Mouse (Mus musculus) urinary bladder, postnatal 25 days (tissue): ENCODE measurements around the gene Esrra.
A peak's percentile ranks its signal among the peaks of the same experiment; 100 is the strongest.

Experiments used
- DNase-seq: peaks from one replicate; pipeline ENCODE4 v3.0.0; 2022; ENCODE audit warnings: low spot score

The Esrra gene

GRCm38 (mm10) chr19:6940396-6941351, 19.1 kb upstream of the Esrra start:
- no peak for DNase-seq

- no peak for DNase-seq
Measured at GRCm38 (mm10) chr19:6939106-6940002, 17.7 kb upstream of the Esrra start.

- DNase-seq: no peak
Measured at GRCm38 (mm10) chr19:6937541-6938465, 16.2 kb upstream of the Esrra start.

GRCm38 (mm10) chr19:6936299-6936698, 14.7 kb upstream of the Esrra start:
- no peak for DNase-seq

GRCm38 (mm10) chr19:6934195-6934977, 12.8 kb upstream of the Esrra start, which contains the start of gene Kcnk4:
Gene Kcnk4, minus strand, starts transcription at chr19:6934515.
- no peak for DNase-seq

GRCm38 (mm10) chr19:6933436-6934194, 12.0 kb upstream of the Esrra start:
- no peak for DNase-seq

- DNase-seq: no peak
Measured at GRCm38 (mm10) chr19:6933102-6933435, 11.5 kb upstream of the Esrra start.

- DNase-seq: no peak
Measured at GRCm38 (mm10) chr19:6932018-6932417, 10.4 kb upstream of the Esrra start.

GRCm38 (mm10) chr19:6931002-6931401, 9.4 kb upstream of the Esrra start:
- DNase-seq: no peak

- no peak for DNase-seq
Measured at GRCm38 (mm10) chr19:6928080-6928479, 6.5 kb upstream of the Esrra start.

GRCm38 (mm10) chr19:6926559-6927255, 5.1 kb upstream of the Esrra start:
- peak; percentile 65 for DNase-seq

GRCm38 (mm10) chr19:6925611-6926329, 4.2 kb upstream of the Esrra start:
- DNase-seq: no peak

GRCm38 (mm10) chr19:6925307-6925573, 3.6 kb upstream of the Esrra start, which contains the start of gene Catsperz:
Gene Catsperz, minus strand, starts transcription at chr19:6925380.
- DNase-seq: no peak

- peak; percentile 91 for DNase-seq
Measured at GRCm38 (mm10) chr19:6924461-6925306, 3.1 kb upstream of the Esrra start.

- no peak for DNase-seq
Measured at GRCm38 (mm10) chr19:6922901-6923735, 1.5 kb upstream of the Esrra start.

GRCm38 (mm10) chr19:6920741-6921636, 624 bp downstream of the Esrra start:
- no peak for DNase-seq
